Mouse (Mus musculus) MEL (cell line): ENCODE measurements around the gene Ankdd1b. TPM values are rescaled to one million over a fixed set of nuclear protein-coding genes. Genes with fewer than 3 reads are reported as not detected.

Source experiments
- DNase-seq: peaks from one replicate; pipeline ENCODE4 v3.0.0; 2011; ENCODE audit warnings: low read depth, low spot score
- H3K27ac ChIP-seq: 2 replicates; pipeline ENCODE4 v1.5.1; 2012; ENCODE audit warnings: low read depth, mild to moderate bottlenecking, control low read depth, low read length, moderate library complexity; ENCODE audit not compliant: control insufficient read depth
- H3K27me3 ChIP-seq, 2 experiments: fragments of 150-350 bp in 1 of 2; sonication (generic) in 1 of 2; 2 replicates each; pipeline ENCODE4 v1.6.1; 2012; ENCODE audit warnings: low read length in 2 of 2, mild to moderate bottlenecking in 2 of 2, improper control_type of control experiment in 1 of 2, moderate library complexity in 1 of 2; ENCODE audit not compliant: insufficient read depth in 2 of 2, control insufficient read depth in 1 of 2
- H3K36me3 ChIP-seq, 2 experiments: 2 replicates each; pipeline ENCODE4 v1.6.1; 2012 to 2014; ENCODE audit warnings: low read length in 2 of 2, improper control_type of control experiment in 1 of 2, inconsistent platforms in 1 of 2, mild to moderate bottlenecking in 1 of 2; ENCODE audit not compliant: insufficient read depth in 2 of 2, control insufficient read depth in 1 of 2
- H3K4me1 ChIP-seq, 2 experiments: fragments of 150-350 bp in 1 of 2; sonication (generic) in 1 of 2; 2 replicates each; pipeline ENCODE4 v1.6.1; 2012; ENCODE audit warnings: low read length in 2 of 2, improper control_type of control experiment in 1 of 2, mild to moderate bottlenecking in 1 of 2; ENCODE audit not compliant: insufficient read depth in 2 of 2, control insufficient read depth in 1 of 2
- H3K4me3 ChIP-seq, 2 experiments: fragments of 150-350 bp in 1 of 2; sonication (generic) in 1 of 2; 2 replicates each; pipeline ENCODE4 v1.5.1; 2012; ENCODE audit warnings: low read depth in 2 of 2, low read length in 2 of 2, mild to moderate bottlenecking in 2 of 2, moderate library complexity in 2 of 2, control low read depth in 1 of 2, improper control_type of control experiment in 1 of 2; ENCODE audit not compliant: control insufficient read depth in 1 of 2, insufficient read depth in 1 of 2
- H3K79me2 ChIP-seq: 2 replicates; pipeline ENCODE4 v1.6.1; 2012; ENCODE audit warnings: mild to moderate bottlenecking, low read length, moderate library complexity; ENCODE audit not compliant: control insufficient read depth, poor library complexity, insufficient read depth
- H3K9ac ChIP-seq: 2 replicates; pipeline ENCODE4 v1.6.1; 2012; ENCODE audit warnings: low read depth, mild to moderate bottlenecking, control low read depth, low read length, moderate library complexity; ENCODE audit not compliant: control insufficient read depth, poor library complexity, severe bottlenecking
- H3K9me3 ChIP-seq: fragments of 150-350 bp; sonication (generic); replicated peaks from 2 replicates; pipeline ENCODE4 v1.6.1; 2012; ENCODE audit warnings: mild to moderate bottlenecking, low read length, improper control_type of control experiment, moderate library complexity; ENCODE audit not compliant: insufficient read depth
- BHLHE40 ChIP-seq: IDR thresholded peaks from 2 replicates; pipeline ENCODE4 v1.6.1; 2012; ENCODE audit warnings: low read depth, mild to moderate bottlenecking, inconsistent platforms, low read length, improper control_type of control experiment, borderline replicate concordance
- CHD2 ChIP-seq: IDR thresholded peaks from 2 replicates; pipeline ENCODE4 v1.6.1; 2011; ENCODE audit warnings: low read length, improper control_type of control experiment
- CTCF ChIP-seq, 3 experiments: IDR thresholded peaks in 2 of 3; conservative IDR thresholded peaks in 1 of 3; 2 replicates each; pipeline ENCODE4 v1.5.1; 2011 to 2012; ENCODE audit warnings: low read length in 3 of 3, low read depth in 2 of 3, mild to moderate bottlenecking in 2 of 3, improper control_type of control experiment in 1 of 3, inconsistent platforms in 1 of 3, mixed read lengths in 1 of 3, moderate library complexity in 1 of 3; ENCODE audit not compliant: control insufficient read depth in 1 of 3, insufficient read depth in 1 of 3, poor library complexity in 1 of 3, severe bottlenecking in 1 of 3
- ELF1 ChIP-seq: IDR thresholded peaks from 2 replicates; pipeline ENCODE4 v1.6.1; 2014; ENCODE audit warnings: low read depth, mild to moderate bottlenecking, inconsistent platforms, low read length, improper control_type of control experiment, moderate library complexity
- JUND ChIP-seq: IDR thresholded peaks from 2 replicates; pipeline ENCODE4 v1.6.1; 2011; ENCODE audit warnings: low read depth, mild to moderate bottlenecking, improper control_type of control experiment, low read length
- MAFK ChIP-seq: IDR thresholded peaks from 2 replicates; pipeline ENCODE4 v1.6.1; 2011; ENCODE audit warnings: low read depth, mild to moderate bottlenecking, low read length, improper control_type of control experiment, borderline replicate concordance
- MEF2A ChIP-seq: IDR thresholded peaks from 2 replicates; pipeline ENCODE4 v1.6.1; 2014; ENCODE audit warnings: low read depth, mild to moderate bottlenecking, inconsistent platforms, low read length, improper control_type of control experiment; ENCODE audit not compliant: poor library complexity, insufficient replicate concordance, severe bottlenecking; ENCODE audit errors: extremely low read depth
- MYB ChIP-seq: IDR thresholded peaks from 2 replicates; pipeline ENCODE4 v1.6.1; 2011; ENCODE audit warnings: mild to moderate bottlenecking, low read depth, low read length, improper control_type of control experiment
- POLR2AphosphoS5 ChIP-seq: IDR thresholded peaks from 2 replicates; pipeline ENCODE4 v1.6.1; 2012; ENCODE audit warnings: low read depth, borderline replicate concordance, mild to moderate bottlenecking, inconsistent platforms, low read length, moderate library complexity, mixed read lengths
- RAD21 ChIP-seq: IDR thresholded peaks from 2 replicates; pipeline ENCODE4 v1.6.1; 2011; ENCODE audit warnings: mild to moderate bottlenecking, low read depth, low read length, improper control_type of control experiment
- SMC3 ChIP-seq: IDR thresholded peaks from 2 replicates; pipeline ENCODE4 v1.6.1; 2011; ENCODE audit warnings: low read depth, low read length, improper control_type of control experiment
- TBP ChIP-seq: IDR thresholded peaks from 2 replicates; pipeline ENCODE4 v1.8.0; 2011; ENCODE audit warnings: low read depth, low read length, improper control_type of control experiment
- TCF12 ChIP-seq: IDR thresholded peaks from 2 replicates; pipeline ENCODE4 v1.6.1; 2014; ENCODE audit warnings: low read depth, mild to moderate bottlenecking, inconsistent platforms, low read length, improper control_type of control experiment, moderate library complexity
- USF2 ChIP-seq, 2 experiments: IDR thresholded peaks; 2 replicates each; pipeline ENCODE4 v1.6.1; 2011 to 2012; ENCODE audit warnings: improper control_type of control experiment in 2 of 2, low read length in 2 of 2, borderline replicate concordance in 1 of 2, inconsistent platforms in 1 of 2, low read depth in 1 of 2, mild to moderate bottlenecking in 1 of 2; ENCODE audit not compliant: insufficient read depth in 1 of 2
- ZC3H11A ChIP-seq: IDR thresholded peaks from 2 replicates; pipeline ENCODE4 v1.6.1; 2012; ENCODE audit warnings: low read depth, mild to moderate bottlenecking, inconsistent platforms, low read length, improper control_type of control experiment
- ZMIZ1 ChIP-seq: IDR thresholded peaks from 2 replicates; pipeline ENCODE4 v1.6.1; 2012; ENCODE audit warnings: low read depth, mild to moderate bottlenecking, inconsistent platforms, low read length, improper control_type of control experiment, moderate library complexity
- polyA plus RNA-seq, 2 experiments: library from polyadenylated mRNA; stranded (reverse) in 1 of 2; unstranded in 1 of 2; fragments of >175 nt in 1 of 2; fragments of >200 nt in 1 of 2; gene quantifications; 2 replicates each; pipeline versions ENCODE4 v1.2.1 to v1.2.4; 2012; ENCODE audit warnings: low replicate concordance in 2 of 2, low read depth in 1 of 2; ENCODE audit not compliant: insufficient read length in 2 of 2, insufficient read depth in 1 of 2, missing spikeins in 1 of 2
- total RNA-seq: library from RNA; depleted of rRNA; stranded (reverse); fragments of 300-350 nt; gene quantifications from 2 replicates; pipeline ENCODE4 v1.2.3, GENCODE M21; 2012

Gene Ankdd1b
- total and polyA plus RNA-seq, 3 experiments, result 0.12 TPM; not detected in 2

DNA sequence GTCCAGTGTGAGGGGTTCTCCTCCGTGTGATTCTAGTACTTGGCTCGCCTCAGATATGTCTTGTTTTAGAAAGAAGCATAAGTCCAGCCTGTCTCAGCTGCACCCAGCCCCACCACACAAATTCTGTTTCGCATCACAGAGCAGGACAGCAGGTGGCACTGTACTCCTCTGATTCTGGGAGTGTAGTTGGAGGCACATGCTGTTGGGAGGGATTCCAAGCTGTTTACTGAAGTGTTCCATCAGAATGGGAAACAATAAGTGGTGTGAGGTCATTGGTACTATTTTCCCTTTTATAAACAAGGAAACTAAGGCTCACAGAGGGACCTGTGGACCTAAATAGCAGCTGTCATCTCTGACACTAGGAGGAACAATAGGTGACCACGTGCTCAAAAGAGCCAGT lies 64.0 kb downstream of the Ankdd1b start:
- H3K36me3 ChIP-seq, result peaks cover 0 to 28% of the 10 kb centered on the region in 2 experiments; a peak in 2 of 4 replicates
- no peaks in the 10 kb centered on the region for H3K4me1 ChIP-seq
- H3K4me3 ChIP-seq, result no peak overlapping the region
- H3K9me3 ChIP-seq, result no peaks in the 10 kb centered on the region
- no peak overlapping the region for H3K27ac ChIP-seq
- H3K79me2 ChIP-seq, result no peaks in the 10 kb centered on the region
- no peak overlapping the region for H3K9ac ChIP-seq
- no peak for TF ChIP-seq MYB
- TF ChIP-seq ELF1, result no peak
- TF ChIP-seq TBP, result no peak
- no peak for TF ChIP-seq MEF2A
- TF ChIP-seq ZMIZ1, result no peak
- TF ChIP-seq SMC3, result peak; percentile 56
- peak; percentile 19 to 55 (median 49); a peak in 5 of 6 replicates for TF ChIP-seq CTCF (IDR thresholded peaks at IDR 0.05 in 2 of 3, conservative IDR thresholded peaks at IDR 0.05 in 1 of 3; ENCODE audit: control insufficient read depth in 1 of 3, insufficient read depth in 1 of 3, low read depth in 2 of 3, low read length in 3 of 3, poor library complexity in 1 of 3, severe bottlenecking in 1 of 3)
- no peak for TF ChIP-seq POLR2AphosphoS5
- no peak for TF ChIP-seq MAFK
- TF ChIP-seq CHD2, result no peak
- TF ChIP-seq RAD21, result peak; percentile 48
- TF ChIP-seq TCF12, result no peak
- no peak for TF ChIP-seq JUND
- TF ChIP-seq USF2 (IDR thresholded peaks at IDR 0.05; ENCODE audit: borderline replicate concordance in 1 of 2, insufficient read depth in 1 of 2, low read depth in 1 of 2, low read length in 2 of 2), result no peak
- no peaks in the 10 kb centered on the region for H3K27me3 ChIP-seq
- DNase-seq, result peak; percentile 32

DNA sequence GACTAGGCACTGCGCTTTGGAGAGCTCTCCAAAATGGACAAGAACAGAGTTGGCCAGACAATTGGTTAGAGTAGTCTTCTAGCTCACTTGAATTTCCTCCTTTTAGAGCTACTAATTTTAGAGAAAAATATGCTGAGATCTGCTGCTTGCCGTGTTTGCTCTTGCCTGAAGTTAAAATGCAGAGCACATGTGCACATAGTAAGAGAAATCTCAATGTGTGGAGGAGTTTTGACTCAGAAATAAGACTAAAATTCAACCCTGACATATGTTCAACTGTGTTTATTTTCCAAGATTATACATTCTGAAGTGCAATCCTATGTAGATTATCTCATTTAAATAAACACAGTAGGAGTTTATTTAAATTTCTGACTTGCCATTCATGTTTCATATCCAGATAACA lies 65.5 kb downstream of the Ankdd1b start:
- TF ChIP-seq ZC3H11A (no peak), BHLHE40 (no peak), MAFK (no peak), ELF1 (no peak)
- TF ChIP-seq, all 39 proteins: peak for 0
- H3K36me3 ChIP-seq, result peaks cover 0 to 30% of the 10 kb centered on the region in 2 experiments; a peak in 2 of 4 replicates
- H3K27ac ChIP-seq, result no peak overlapping the region
- H3K9ac ChIP-seq, result no peak overlapping the region
- no peaks in the 10 kb centered on the region for H3K4me1 ChIP-seq
- H3K9me3 ChIP-seq, result no peaks in the 10 kb centered on the region
- H3K27me3 ChIP-seq, result no peaks in the 10 kb centered on the region
- H3K4me3 ChIP-seq, result no peak overlapping the region
- no peaks in the 10 kb centered on the region for H3K79me2 ChIP-seq
- DNase-seq, result no peak
